Mouse (Mus musculus): Measurements from ENCODE around the gene Ccdc180. TPM values are rescaled to one million over a fixed set of nuclear protein-coding genes. Genes with fewer than 3 reads are reported as not detected.

Ccdc180 gene
- under 1 TPM; 0.08 to 0.39 TPM for polyA plus RNA-seq (2017; shearing (Covaris generic))

DNA sequence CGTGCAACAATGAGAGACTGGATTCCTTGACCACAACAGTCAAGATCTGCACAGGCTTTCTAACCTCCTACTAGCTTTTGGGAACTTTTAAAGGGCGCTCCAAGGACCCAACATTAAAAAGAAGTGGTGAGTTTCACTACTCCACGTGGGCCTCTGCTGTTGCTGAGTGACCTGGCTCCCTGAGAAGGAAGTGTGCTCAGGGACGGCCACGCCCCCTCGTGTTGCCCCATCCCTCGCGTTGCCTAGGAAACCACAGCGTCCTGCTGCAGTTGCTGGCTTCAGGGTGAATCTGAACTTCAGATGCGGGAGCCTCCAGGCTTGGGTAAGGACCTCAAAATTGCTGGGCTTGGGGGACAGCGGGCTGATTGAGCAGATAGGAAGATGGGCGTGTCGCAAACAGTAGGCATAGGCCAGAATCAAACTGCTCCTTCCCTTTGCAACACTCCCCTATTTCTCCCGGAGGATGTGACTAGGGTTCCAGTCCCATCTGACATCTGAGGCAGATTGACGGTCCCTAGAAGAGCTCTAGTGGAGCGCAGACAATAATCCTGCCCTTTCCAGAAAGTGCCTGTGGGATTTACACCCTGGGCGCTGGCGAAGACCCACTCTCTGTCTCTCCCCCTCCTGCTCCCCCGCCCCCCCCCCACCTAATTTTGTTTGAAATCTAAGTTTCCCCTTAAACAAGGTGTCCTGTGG is at the start of gene Ccdc180:
Gene Ccdc180, plus strand, starts transcription at position 238 of the 696 bp plus-strand sequence.

DNA sequence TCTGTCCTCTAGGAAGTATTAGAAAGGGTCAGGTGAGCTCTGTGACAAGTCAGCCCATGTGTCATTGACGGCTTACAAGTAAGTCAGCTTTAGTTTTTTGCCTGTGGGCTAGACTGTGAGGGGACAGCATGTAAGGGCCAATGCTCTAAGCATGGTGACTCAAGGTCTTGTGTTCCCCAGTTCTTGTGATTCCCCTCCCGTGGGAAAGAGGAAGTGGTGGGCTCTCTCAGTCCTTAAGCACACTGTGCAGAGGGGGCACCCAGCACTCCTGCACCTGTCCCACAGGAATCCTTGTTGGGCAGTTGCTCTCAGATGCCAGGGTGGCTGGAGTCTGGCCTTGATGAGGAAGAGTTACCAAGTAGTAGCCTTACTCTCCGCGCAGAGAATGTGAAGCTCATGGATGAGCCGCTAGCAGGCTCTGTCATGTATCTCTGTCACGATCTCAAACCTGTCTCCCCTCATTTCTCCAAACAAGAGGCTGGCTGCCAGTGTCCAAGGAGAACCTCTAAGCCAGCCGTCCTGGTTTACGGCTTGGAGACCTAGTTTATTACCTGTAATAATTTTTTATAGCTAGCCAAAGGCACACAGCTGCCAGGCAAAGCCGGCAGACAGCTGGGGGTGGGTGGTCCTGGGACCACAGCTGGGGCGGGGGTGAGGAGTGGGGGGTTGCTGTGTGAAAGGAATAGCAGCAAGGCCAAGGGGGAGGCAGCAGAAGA is 41.8 kb upstream of the Ccdc180 start, which contains the start of gene Stra6l:
Gene Stra6l, plus strand, starts transcription at position 556 of the 716 bp plus-strand sequence.

DNA sequence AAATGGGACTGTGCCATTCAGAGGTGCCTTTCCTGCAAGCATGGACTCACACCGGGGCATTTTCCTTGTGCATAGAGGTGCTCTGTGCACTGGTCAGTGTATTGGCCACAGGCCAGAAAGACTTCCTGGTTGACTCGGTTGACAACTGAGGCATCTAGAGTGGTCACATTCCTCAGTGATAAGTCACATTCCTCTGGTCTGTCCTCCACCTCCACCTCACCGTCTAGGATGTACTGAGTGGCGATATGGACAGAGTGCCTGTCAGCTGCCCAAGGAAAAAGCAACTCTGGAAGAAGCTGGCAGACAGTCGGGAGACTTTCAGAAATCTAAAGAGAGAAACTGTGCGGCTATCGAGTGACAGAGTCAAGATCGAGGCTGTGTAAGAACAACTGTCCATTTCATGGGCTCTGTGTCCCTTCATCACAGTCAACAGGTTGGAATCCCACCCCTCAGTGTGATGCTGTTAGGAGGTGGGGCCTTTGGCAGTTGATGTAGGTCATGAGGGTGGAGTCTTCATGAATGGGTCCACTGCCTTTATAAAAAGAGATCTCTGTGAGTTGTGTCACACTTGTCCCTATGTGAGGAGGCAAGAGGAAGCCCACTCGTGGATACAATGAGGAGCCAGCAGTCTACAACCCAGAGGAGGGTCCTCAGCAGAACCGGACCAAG is 74.8 kb downstream of the Ccdc180 start, which contains the start of gene Tdrd7:
Gene Tdrd7, plus strand, starts transcription at position 564 of the 669 bp plus-strand sequence.

Other genes starting within 250 kb of the Ccdc180 start
- 1 to 10 TPM; 4.0 to 4.1 TPM for gene Aldh1b1, start 91.3 kb upstream of the Ccdc180 start, polyA plus RNA-seq (2017; shearing (Covaris generic))
- under 1 TPM; 0.16 to 0.25 TPM for gene Igfbpl1, start 63.4 kb upstream of the Ccdc180 start, polyA plus RNA-seq (2017; shearing (Covaris generic))
- under 1 TPM; 0.18 to 0.84 TPM for gene Stra6l, start 41.6 kb upstream of the Ccdc180 start, polyA plus RNA-seq (2017; shearing (Covaris generic))
- gene Tdrd7, start 75.0 kb downstream of the Ccdc180 start, polyA plus RNA-seq (2017; shearing (Covaris generic)), result 10 to 100 TPM in 1 of 2 experiments, 1 to 10 TPM in 1; 8.9 to 14.9 TPM
- gene Tmod1, start 148.6 kb downstream of the Ccdc180 start, polyA plus RNA-seq (2017; shearing (Covaris generic)), result 1 to 10 TPM; 1.7 to 2.9 TPM
- gene Ncbp1, start 248.3 kb downstream of the Ccdc180 start, polyA plus RNA-seq (2017; shearing (Covaris generic)), result 10 to 100 TPM; 82.4 to 88.6 TPM
- gene Tstd2, start 248.4 kb downstream of the Ccdc180 start, polyA plus RNA-seq (2017; shearing (Covaris generic)), result 10 to 100 TPM; 34.6 to 45.6 TPM